In genomic region chr13:8780441-8780840, GRCm38 (mm10) we compare ENCODE assay signal across 9 mouse cellular contexts.
DNase-seq lines count a peak whose midpoint lies in the region; ATAC-seq lines count a peak whose summit lies in the region.
"Had no signal": no experiment of that assay in that cellular context is flagged by ENCODE, and none has a peak within 500 bp of the region (broad histone marks: within the 10 kb centered on the region; RNA-seq: fewer than 3 reads in every experiment).

No protein-coding gene starts in this region.

- H3K4me1 ChIP-seq in heart, embryonic 12.5 days (replicated peaks) = no peaks in the 10 kb centered on the region
- H3K4me1 ChIP-seq in stomach, embryonic 14.5 days (ENCODE audit: control insufficient read depth, insufficient read depth, low read length) = no peaks in the 10 kb centered on the region

- H3K27ac ChIP-seq in heart, embryonic 12.5 days (ENCODE audit: poor library complexity, severe bottlenecking) = no peak overlapping the region
- H3K27ac ChIP-seq in stomach, embryonic 14.5 days (ENCODE audit: low read length) = no peak overlapping the region
- H3K27ac ChIP-seq: limb, embryonic 13.5 days had no signal

- peak; percentile 31 to 50 for DNase-seq in heart, adult 18-20 months
- DNase-seq in A20 (ENCODE audit: low read depth, low spot score) = peak; percentile 85
- peak; percentile 38 for DNase-seq in adrenal gland, adult 2 months
- peak; percentile 35 for DNase-seq in embryo, embryonic 11.5 days (ENCODE audit: low read depth, low spot score)
- DNase-seq in kidney, postnatal 10 days = peak; percentile 69
- peak; percentile 67 for DNase-seq in lung, postnatal 14 days

- H3K36me3 ChIP-seq in heart, embryonic 12.5 days = no peaks in the 10 kb centered on the region
- H3K36me3 ChIP-seq in stomach, embryonic 14.5 days (ENCODE audit: control insufficient read depth, insufficient read depth, low read length) = no peaks in the 10 kb centered on the region
- H3K36me3 ChIP-seq: limb, embryonic 13.5 days had no signal

- H3K9ac ChIP-seq in heart, embryonic 12.5 days = no peak overlapping the region
- no peak overlapping the region for H3K9ac ChIP-seq in stomach, embryonic 14.5 days (replicated peaks; ENCODE audit: low read depth, low read length)
- H3K9ac ChIP-seq: limb, embryonic 13.5 days had no signal

- no peak overlapping the region for H3K4me3 ChIP-seq in heart, embryonic 12.5 days
- H3K4me3 ChIP-seq in stomach, embryonic 14.5 days (ENCODE audit: low read depth, low read length) = no peak overlapping the region
- H3K4me3 ChIP-seq: limb, embryonic 13.5 days had no signal

- 43% methylated on average over 4 of the region's 4 CpGs for WGBS in heart, embryonic 12.5 days
- 58% methylated on average over 4 of the region's 4 CpGs for WGBS in stomach, embryonic 14.5 days

- no peak overlapping the region for H3K4me2 ChIP-seq in heart, embryonic 12.5 days
- no peak overlapping the region for H3K4me2 ChIP-seq in stomach, embryonic 14.5 days (replicated peaks; ENCODE audit: low read depth, low read length)
- H3K4me2 ChIP-seq: limb, embryonic 13.5 days had no signal

- H3K27me3 ChIP-seq in heart, embryonic 12.5 days (replicated peaks) = peaks cover 6% of the 10 kb centered on the region; the same call in 1 of the 2 replicates
- no peaks in the 10 kb centered on the region for H3K27me3 ChIP-seq in stomach, embryonic 14.5 days (ENCODE audit: control insufficient read depth, insufficient read depth, low read length)
- H3K27me3 ChIP-seq: limb, embryonic 13.5 days had no signal

- no peak for ATAC-seq in heart, embryonic 12.5 days (ENCODE audit: insufficient number of reproducible peaks, low FRiP score)
- ATAC-seq in stomach, embryonic 14.5 days (ENCODE audit: insufficient number of reproducible peaks, insufficient read depth, low FRiP score, low read depth) = 0 out of 2 replicates have a peak, but pooled peaks have one; percentile 18

- no peaks in the 10 kb centered on the region for H3K9me3 ChIP-seq in heart, embryonic 12.5 days (replicated peaks)
- H3K9me3 ChIP-seq in stomach, embryonic 14.5 days (ENCODE audit: control insufficient read depth, low read depth, low read length) = no peaks in the 10 kb centered on the region
- H3K9me3 ChIP-seq: limb, embryonic 13.5 days had no signal

Comparison
In these comparisons a context has a peak if more than half of its experiments do, and no peak if none do; other contexts are left out.
1. DNase-seq: peak in every context shown above with its lines; median percentile 85 in A20; 69 in kidney, postnatal 10 days; 67 in lung, postnatal 14 days; 40 in heart, adult 18-20 months; 38 in adrenal gland, adult 2 months; 35 in embryo, embryonic 11.5 days.